In genomic region chr12:117721748-117722150, GRCm38 (mm10) we compare ENCODE assay signal across 13 mouse cellular contexts.
DNase-seq lines count a peak whose midpoint lies in the region; ATAC-seq lines count a peak whose summit lies in the region.
"Had no signal": no experiment of that assay in that cellular context is flagged by ENCODE, and none has a peak within 500 bp of the region (broad histone marks: within the 10 kb centered on the region; RNA-seq: fewer than 3 reads in every experiment).

No protein-coding gene starts in this region.

- no peaks in the 10 kb centered on the region for H3K9me3 ChIP-seq in midbrain, embryonic 11.5 days (ENCODE audit: control insufficient read depth, low read length)
- no peaks in the 10 kb centered on the region for H3K9me3 ChIP-seq in midbrain, embryonic 10.5 days (replicated peaks)
- H3K9me3 ChIP-seq in hindbrain, embryonic 12.5 days (replicated peaks), result no peaks in the 10 kb centered on the region
- H3K9me3 ChIP-seq in liver, embryonic 16.5 days (replicated peaks; ENCODE audit: control insufficient read depth, low read length), result no peaks in the 10 kb centered on the region

- H3K4me3 ChIP-seq in midbrain, embryonic 11.5 days (ENCODE audit: low read depth, low read length), result no peak overlapping the region
- no peak overlapping the region for H3K4me3 ChIP-seq in midbrain, embryonic 10.5 days
- no peak overlapping the region for H3K4me3 ChIP-seq in hindbrain, embryonic 12.5 days
- H3K4me3 ChIP-seq in liver, embryonic 16.5 days (ENCODE audit: low read depth, low read length), result no peak overlapping the region
- H3K4me3 ChIP-seq: erythroblast, embryonic 14.5 days; layer of hippocampus, adult 2 months had no signal

- H3K9ac ChIP-seq in midbrain, embryonic 11.5 days (ENCODE audit: low read length), result no peak overlapping the region
- H3K9ac ChIP-seq in hindbrain, embryonic 12.5 days, result no peak overlapping the region
- no peak overlapping the region for H3K9ac ChIP-seq in liver, embryonic 16.5 days (ENCODE audit: low read depth, low read length)

- H3K36me3 ChIP-seq in midbrain, embryonic 11.5 days (ENCODE audit: control insufficient read depth, insufficient read depth, low read length), result no peaks in the 10 kb centered on the region
- no peaks in the 10 kb centered on the region for H3K36me3 ChIP-seq in midbrain, embryonic 10.5 days
- peaks cover 7% of the 10 kb centered on the region for H3K36me3 ChIP-seq in hindbrain, embryonic 12.5 days
- no peaks in the 10 kb centered on the region for H3K36me3 ChIP-seq in liver, embryonic 16.5 days (ENCODE audit: control insufficient read depth, insufficient read depth)

- WGBS in midbrain, embryonic 11.5 days, result 33% methylated on average over 6 of the region's 6 CpGs
- WGBS in midbrain, embryonic 10.5 days, result 54% methylated on average over 6 of the region's 6 CpGs
- WGBS in hindbrain, embryonic 12.5 days, result 29% methylated on average over 6 of the region's 6 CpGs
- WGBS in liver, embryonic 16.5 days (ENCODE audit: insufficient replicate concordance), result 25% methylated on average over 6 of the region's 6 CpGs

- no peak overlapping the region for H3K27ac ChIP-seq in midbrain, embryonic 11.5 days (ENCODE audit: low read depth, low read length)
- H3K27ac ChIP-seq in midbrain, embryonic 10.5 days (replicated peaks), result no peak overlapping the region; the same call in 1 of the 2 replicates
- peak overlapping the region; percentile 70 for H3K27ac ChIP-seq in hindbrain, embryonic 12.5 days
- no peak overlapping the region for H3K27ac ChIP-seq in liver, embryonic 16.5 days (ENCODE audit: low read length)

- peak; percentile 79 for ATAC-seq in midbrain, embryonic 11.5 days (ENCODE audit: low FRiP score)
- ATAC-seq in hindbrain, embryonic 12.5 days (ENCODE audit: low FRiP score), result peak; percentile 43
- ATAC-seq in liver, embryonic 16.5 days (ENCODE audit: low read depth), result peak; percentile 64
- ATAC-seq in megakaryocyte-erythroid progenitor cell, adult 5-6 weeks (replicated peaks; ENCODE audit: low FRiP score, low TSS enrichment, poor library complexity, severe bottlenecking), result no peak

- peak; percentile 87 for DNase-seq in midbrain, embryonic 11.5 days (ENCODE audit: low spot score, missing footprints)
- no peak for DNase-seq in midbrain, embryonic 10.5 days (ENCODE audit: low spot score)
- no peak for DNase-seq in frontal cortex, postnatal 14 days (ENCODE audit: low spot score in 2 of 2)
- DNase-seq in ovary, postnatal 14 days (ENCODE audit: low spot score), result no peak
- DNase-seq: cerebellum, postnatal 36 days; gastrocnemius, postnatal 36 days; lung, postnatal 10 days; thymus, postnatal 25 days had no signal

- H3K27me3 ChIP-seq in midbrain, embryonic 11.5 days (ENCODE audit: control insufficient read depth, insufficient read depth, low read length), result no peaks in the 10 kb centered on the region
- H3K27me3 ChIP-seq in midbrain, embryonic 10.5 days (ENCODE audit: low read depth, poor library complexity, severe bottlenecking), result no peaks in the 10 kb centered on the region
- H3K27me3 ChIP-seq in hindbrain, embryonic 12.5 days, result no peaks in the 10 kb centered on the region
- H3K27me3 ChIP-seq in liver, embryonic 16.5 days (ENCODE audit: control insufficient read depth, insufficient read depth, low read depth, low read length), result no peaks in the 10 kb centered on the region

- H3K4me2 ChIP-seq in midbrain, embryonic 11.5 days, result no peak overlapping the region
- H3K4me2 ChIP-seq in hindbrain, embryonic 12.5 days (replicated peaks), result no peak overlapping the region
- no peak overlapping the region for H3K4me2 ChIP-seq in liver, embryonic 16.5 days (ENCODE audit: low read depth, low read length)

- H3K4me1 ChIP-seq in midbrain, embryonic 11.5 days (ENCODE audit: control insufficient read depth, insufficient read depth, low read length), result peaks cover 16% of the 10 kb centered on the region
- H3K4me1 ChIP-seq in midbrain, embryonic 10.5 days, result peaks cover 34% of the 10 kb centered on the region
- H3K4me1 ChIP-seq in hindbrain, embryonic 12.5 days, result peaks cover 18% of the 10 kb centered on the region
- no peaks in the 10 kb centered on the region for H3K4me1 ChIP-seq in liver, embryonic 16.5 days (ENCODE audit: control insufficient read depth, low read depth, low read length)
